Mouse (Mus musculus): ENCODE data around the gene Ampd2.

- TF ChIP-seq CTCF (IDR thresholded peaks at IDR 0.05; ENCODE audit: low read depth, low read length) (no peak), POLR2A (IDR thresholded peaks at IDR 0.05; ENCODE audit: extremely low read depth, insufficient read depth, low read length) (no peak)
These were observed 7.7 kb upstream of the Ampd2 start for GRCm38 (mm10) chr3:108094146-108094545.

Measured in liver, adult 2 months (tissue).